Mouse (Mus musculus) heart, postnatal 0 days (tissue): ENCODE measurements at regions not wholly inside any gene's neighbourhood (a gene's known extent, or its start where the extent isn't known, plus 50 kb on each side); places are given as distances from the start of the nearest gene placed in this dataset.

Experiments used
- ATAC-seq: fragments of 200-750 bp; cut with Nextera tagmentation; 2 replicates; pipeline ENCODE4 v1.8.0; 2017; ENCODE audit warnings: low read depth, moderate number of reproducible peaks, moderate library complexity; ENCODE audit not compliant: insufficient read depth
- DNase-seq: peaks from one replicate; pipeline ENCODE4 v3.0.0-alpha.2; 2016; ENCODE audit warnings: low spot score
- H3K27ac ChIP-seq: fragments of 300-500 bp; sonication (generic); 2 replicates; pipeline ENCODE4 v1.5.1; 2014; ENCODE audit warnings: low read depth, mild to moderate bottlenecking
- H3K27me3 ChIP-seq: fragments of 300-500 bp; sonication (generic); 2 replicates; pipeline ENCODE4 v1.6.1; 2014; ENCODE audit warnings: low read length, mixed read lengths; ENCODE audit not compliant: control insufficient read depth, insufficient read depth
- H3K36me3 ChIP-seq: fragments of 300-500 bp; sonication (generic); replicated peaks from 2 replicates; pipeline ENCODE4 v1.6.1; 2014; ENCODE audit warnings: low read length, mixed read lengths; ENCODE audit not compliant: control insufficient read depth, insufficient read depth
- H3K4me1 ChIP-seq: fragments of 300-500 bp; sonication (generic); 2 replicates; pipeline ENCODE4 v1.6.1; 2014; ENCODE audit warnings: antibody characterized with exemption; ENCODE audit not compliant: control insufficient read depth, insufficient read depth
- H3K4me2 ChIP-seq: fragments of 300-500 bp; sonication (generic); 2 replicates; pipeline ENCODE4 v1.6.1; 2014; ENCODE audit warnings: low read depth, mild to moderate bottlenecking, low read length, moderate library complexity
- H3K4me3 ChIP-seq: fragments of 300-500 bp; sonication (generic); 2 replicates; pipeline ENCODE4 v1.5.1; 2014; ENCODE audit warnings: low read depth, low read length
- H3K9ac ChIP-seq: fragments of 300-500 bp; sonication (generic); replicated peaks from 2 replicates; pipeline ENCODE4 v1.6.1; 2014; ENCODE audit warnings: low read depth, low read length, mixed read lengths
- H3K9me3 ChIP-seq: fragments of 300-500 bp; sonication (generic); replicated peaks from 2 replicates; pipeline ENCODE4 v1.6.1; 2016; ENCODE audit warnings: low read length; ENCODE audit not compliant: control insufficient read depth
- CTCF ChIP-seq: IDR thresholded peaks from 2 replicates; pipeline ENCODE4 v1.5.1; 2016; ENCODE audit warnings: antibody characterized with exemption, control low read depth, low read depth
- EP300 ChIP-seq: IDR thresholded peaks from 2 replicates; pipeline ENCODE4 v1.6.1; 2016; ENCODE audit warnings: antibody characterized with exemption, low read depth
- WGBS: fragments of 180-500 bp; shearing (Covaris S2); extraction: QIAGEN DNeasy Blood & Tissue Kit; methylation state at CpG from one replicate; pipeline ENCODE4 v1.1.7; 2014; 5-methylcytosine and 5-hydroxymethylcytosine counted together

GRCm38 (mm10) chr3:18341757-18342156 lies 393.5 kb downstream of the Cypt12 start:
- WGBS = 70% methylated on average over 8 of the region's 8 CpGs
- H3K4me2 ChIP-seq = no peak overlapping the region
- H3K27me3 ChIP-seq = no peaks in the 10 kb centered on the region
- no peaks in the 10 kb centered on the region for H3K4me1 ChIP-seq
- no peak overlapping the region for H3K27ac ChIP-seq
- H3K9ac ChIP-seq = no peak overlapping the region
- H3K9me3 ChIP-seq = no peaks in the 10 kb centered on the region
- TF ChIP-seq CTCF (no peak), EP300 (no peak)
- DNase-seq (no peak), ATAC-seq (no peak)
- H3K36me3 ChIP-seq = no peaks in the 10 kb centered on the region
- no peak overlapping the region for H3K4me3 ChIP-seq

- WGBS = 70% methylated on average over 8 of the region's 8 CpGs
Measured at GRCm38 (mm10) chr3:18378014-18379005, 430.1 kb downstream of the Cypt12 start.

GRCm38 (mm10) chr3:18421886-18422575 lies 473.8 kb downstream of the Cypt12 start:
- Histone ChIP-seq H3K4me3 (no peak overlapping the region), H3K4me1 (no peaks in the 10 kb centered on the region), H3K9me3 (no peaks in the 10 kb centered on the region), H3K36me3 (no peaks in the 10 kb centered on the region), H3K9ac (no peak overlapping the region), H3K4me2 (no peak overlapping the region), H3K27ac (no peak overlapping the region), H3K27me3 (no peaks in the 10 kb centered on the region)
- TF ChIP-seq CTCF (no peak), EP300 (no peak)
- DNase-seq (no peak), ATAC-seq (no peak)
- 64% methylated on average over 4 of the region's 4 CpGs for WGBS

More at GRCm38 (mm10) chr3:18378014-18379005, 430.1 kb downstream of the Cypt12 start:
- Histone ChIP-seq H3K27ac (no peak overlapping the region), H3K4me1 (no peaks in the 10 kb centered on the region), H3K27me3 (no peaks in the 10 kb centered on the region), H3K9me3 (no peaks in the 10 kb centered on the region), H3K4me2 (no peak overlapping the region), H3K36me3 (no peaks in the 10 kb centered on the region), H3K9ac (no peak overlapping the region), H3K4me3 (no peak overlapping the region)
- TF ChIP-seq EP300 (no peak), CTCF (no peak)
- no peak for ATAC-seq
- no peak for DNase-seq

- H3K36me3 ChIP-seq = no peaks in the 10 kb centered on the region
- no peaks in the 10 kb centered on the region for H3K27me3 ChIP-seq
- H3K4me3 ChIP-seq = no peak overlapping the region
- ATAC-seq = no peak
- DNase-seq = no peak
- H3K9ac ChIP-seq = no peak overlapping the region
- 69% methylated on average over 1 of the region's 1 CpGs for WGBS
- no peak overlapping the region for H3K27ac ChIP-seq
- TF ChIP-seq EP300 = no peak
- no peak for TF ChIP-seq CTCF
- H3K9me3 ChIP-seq = no peaks in the 10 kb centered on the region
- H3K4me1 ChIP-seq = no peaks in the 10 kb centered on the region
- no peak overlapping the region for H3K4me2 ChIP-seq
Measured at GRCm38 (mm10) chr3:18428908-18429307, 480.7 kb downstream of the Cypt12 start.

- no peak overlapping the region for H3K27ac ChIP-seq
- H3K4me1 ChIP-seq = no peaks in the 10 kb centered on the region
- H3K4me2 ChIP-seq = no peak overlapping the region
- ATAC-seq (no peak), DNase-seq (no peak)
- H3K9me3 ChIP-seq = no peaks in the 10 kb centered on the region
- H3K4me3 ChIP-seq = no peak overlapping the region
- no peak overlapping the region for H3K9ac ChIP-seq
- no peaks in the 10 kb centered on the region for H3K36me3 ChIP-seq
- 69% methylated on average over 5 of the region's 5 CpGs for WGBS
- TF ChIP-seq CTCF (no peak), EP300 (no peak)
- H3K27me3 ChIP-seq = no peaks in the 10 kb centered on the region
Measured at GRCm38 (mm10) chr3:18438845-18439244, 490.6 kb downstream of the Cypt12 start.
